Mouse (Mus musculus) CH12.LX (cell line): ENCODE results near the gene Rap1a. TPM values are rescaled to one million over a fixed set of nuclear protein-coding genes. Genes with fewer than 3 reads are reported as not detected.

Source experiments
- DNase-seq: peaks from one replicate; pipeline ENCODE4 v3.0.0-alpha.2; 2013; ENCODE audit errors: extremely low read depth
- H3K27ac ChIP-seq: 2 replicates; pipeline ENCODE4 v1.5.1; 2012; ENCODE audit warnings: low read depth, mild to moderate bottlenecking, control low read depth, moderate library complexity; ENCODE audit not compliant: insufficient read depth
- H3K27me3 ChIP-seq: replicated peaks from 2 replicates; pipeline ENCODE3; 2012; ENCODE audit warnings: inconsistent platforms
- H3K36me3 ChIP-seq, 2 experiments: replicated peaks in 1 of 2; 2 replicates each; pipeline versions ENCODE3 to v1.6.1; 2012; ENCODE audit warnings: inconsistent platforms in 1 of 2, low read length in 1 of 2, mild to moderate bottlenecking in 1 of 2, mixed read lengths in 1 of 2, moderate library complexity in 1 of 2; ENCODE audit not compliant: control insufficient read depth in 1 of 2, insufficient read depth in 1 of 2
- H3K4me1 ChIP-seq, 2 experiments: 2 replicates each; pipeline ENCODE4 v1.6.1; 2012; ENCODE audit warnings: inconsistent platforms in 1 of 2, moderate library complexity in 1 of 2; ENCODE audit not compliant: insufficient read depth in 2 of 2, control insufficient read depth in 1 of 2
- H3K4me2 ChIP-seq: 2 replicates; pipeline ENCODE4 v1.6.1; 2012; ENCODE audit warnings: low read depth, mild to moderate bottlenecking, control low read depth; ENCODE audit not compliant: poor library complexity, insufficient read depth, severe bottlenecking
- H3K4me3 ChIP-seq, 3 experiments: fragments of 150-350 bp in 1 of 3; sonication (generic) in 1 of 3; replicated peaks in 1 of 3; 2 replicates each; pipeline versions ENCODE3 to v1.5.1; 2011 to 2012; ENCODE audit warnings: low read depth in 2 of 3, low read length in 2 of 3, mild to moderate bottlenecking in 2 of 3, moderate library complexity in 2 of 3, control low read depth in 1 of 3, improper control_type of control experiment in 1 of 3, inconsistent platforms in 1 of 3, mixed read lengths in 1 of 3; ENCODE audit not compliant: poor library complexity in 1 of 3
- H3K79me2 ChIP-seq: replicated peaks from 2 replicates; pipeline ENCODE4 v1.6.1; 2012; ENCODE audit warnings: mild to moderate bottlenecking, moderate library complexity; ENCODE audit not compliant: control insufficient read depth, poor library complexity, insufficient read depth, severe bottlenecking; ENCODE audit errors: extremely low read depth
- H3K9ac ChIP-seq: 2 replicates; pipeline ENCODE4 v1.6.1; 2012; ENCODE audit warnings: low read depth, mild to moderate bottlenecking, control low read depth, moderate library complexity; ENCODE audit not compliant: insufficient read depth
- H3K9me3 ChIP-seq: replicated peaks from 2 replicates; pipeline ENCODE3; 2012; ENCODE audit warnings: low read length, inconsistent platforms, mixed read lengths
- BHLHE40 ChIP-seq: IDR thresholded peaks from 2 replicates; pipeline ENCODE4 v1.6.1; 2011; ENCODE audit warnings: mild to moderate bottlenecking, low read depth, low read length, improper control_type of control experiment
- CHD2 ChIP-seq: IDR thresholded peaks from 2 replicates; pipeline ENCODE4 v1.6.1; 2011; ENCODE audit warnings: low read length, improper control_type of control experiment
- CTCF ChIP-seq, 2 experiments: IDR thresholded peaks in 1 of 2; conservative IDR thresholded peaks in 1 of 2; 2 replicates each; pipeline ENCODE4 v1.5.1; 2011 to 2012; ENCODE audit warnings: low read depth in 2 of 2, low read length in 2 of 2, improper control_type of control experiment in 1 of 2, inconsistent platforms in 1 of 2, mild to moderate bottlenecking in 1 of 2, moderate library complexity in 1 of 2
- ELF1 ChIP-seq: IDR thresholded peaks from 2 replicates; pipeline ENCODE4 v1.6.1; 2014; ENCODE audit warnings: low read depth, mild to moderate bottlenecking, inconsistent platforms, low read length, improper control_type of control experiment
- ETS1 ChIP-seq: conservative IDR thresholded peaks from 2 replicates; pipeline ENCODE4 v1.6.1; 2012; ENCODE audit warnings: low read depth, mild to moderate bottlenecking, inconsistent platforms, low read length, improper control_type of control experiment, moderate library complexity
- GABPA ChIP-seq: IDR thresholded peaks from 2 replicates; pipeline ENCODE4 v1.6.1; 2012; ENCODE audit warnings: low read depth, low read length, improper control_type of control experiment, inconsistent platforms; ENCODE audit not compliant: insufficient replicate concordance
- JUN ChIP-seq: IDR thresholded peaks from 2 replicates; pipeline ENCODE4 v1.6.1; 2011; ENCODE audit warnings: low read depth, mild to moderate bottlenecking, low read length, improper control_type of control experiment, moderate library complexity; ENCODE audit not compliant: insufficient read depth
- KAT2A ChIP-seq: IDR thresholded peaks from 2 replicates; pipeline ENCODE4 v1.6.1; 2012; ENCODE audit warnings: low read length, improper control_type of control experiment, inconsistent platforms; ENCODE audit not compliant: insufficient replicate concordance
- MAX ChIP-seq: IDR thresholded peaks from 2 replicates; pipeline ENCODE4 v1.6.1; 2011; ENCODE audit warnings: low read length, improper control_type of control experiment
- MAZ ChIP-seq: IDR thresholded peaks from 2 replicates; pipeline ENCODE4 v1.6.1; 2012; ENCODE audit warnings: low read depth, mild to moderate bottlenecking, inconsistent platforms, low read length, improper control_type of control experiment, moderate library complexity
- MYC ChIP-seq: IDR thresholded peaks from 2 replicates; pipeline ENCODE4 v1.6.1; 2011; ENCODE audit warnings: low read depth, mild to moderate bottlenecking, improper control_type of control experiment, low read length
- NRF1 ChIP-seq: IDR thresholded peaks from 2 replicates; pipeline ENCODE4 v1.6.1; 2014; ENCODE audit warnings: low read depth, mild to moderate bottlenecking, inconsistent platforms, low read length, improper control_type of control experiment, moderate library complexity
- POLR2A ChIP-seq: IDR thresholded peaks from 2 replicates; pipeline ENCODE4 v1.6.1; 2011; ENCODE audit warnings: low read depth, mild to moderate bottlenecking, improper control_type of control experiment, low read length
- RCOR1 ChIP-seq: conservative IDR thresholded peaks from 2 replicates; pipeline ENCODE4 v1.6.1; 2012; ENCODE audit warnings: low read depth, mild to moderate bottlenecking, inconsistent platforms, low read length, improper control_type of control experiment
- SIN3A ChIP-seq: IDR thresholded peaks from 2 replicates; pipeline ENCODE4 v1.6.1; 2012; ENCODE audit warnings: low read length, improper control_type of control experiment, inconsistent platforms
- SMC3 ChIP-seq: IDR thresholded peaks from 2 replicates; pipeline ENCODE4 v1.6.1; 2011; ENCODE audit warnings: low read depth, low read length, improper control_type of control experiment
- TBP ChIP-seq: conservative IDR thresholded peaks from 2 replicates; pipeline ENCODE4 v1.6.1; 2011; ENCODE audit warnings: low read depth, low read length, improper control_type of control experiment
- TCF12 ChIP-seq: IDR thresholded peaks from 2 replicates; pipeline ENCODE4 v1.6.1; 2014; ENCODE audit warnings: low read depth, mild to moderate bottlenecking, inconsistent platforms, low read length, improper control_type of control experiment
- USF1 ChIP-seq: IDR thresholded peaks from 2 replicates; pipeline ENCODE4 v1.6.1; 2014; ENCODE audit warnings: low read depth, mild to moderate bottlenecking, inconsistent platforms, low read length, improper control_type of control experiment
- ZKSCAN1 ChIP-seq: IDR thresholded peaks from 2 replicates; pipeline ENCODE4 v1.6.1; 2012; ENCODE audit warnings: low read depth, inconsistent platforms, low read length, improper control_type of control experiment, borderline replicate concordance
- ZMIZ1 ChIP-seq: IDR thresholded peaks from 2 replicates; pipeline ENCODE4 v1.6.1; 2012; ENCODE audit warnings: low read depth, mild to moderate bottlenecking, inconsistent platforms, low read length, improper control_type of control experiment
- ZNF384 ChIP-seq: IDR thresholded peaks from 2 replicates; pipeline ENCODE4 v1.6.1; 2012; ENCODE audit warnings: low read depth, low read length, improper control_type of control experiment, inconsistent platforms
- dilution Hi-C: fragments of 300-500 bp; cut with MboI; formaldehyde crosslinking; loops from 2 replicates; pipeline ENCODE4 v1.14.3; 2020; ENCODE audit warnings: low sequenced_read_pairs; ENCODE audit not compliant: extremely low pct_unique_long_range_greater_than_20kb, extremely low pct_ligation_motif_present
- in situ Hi-C: fragments of 300-500 bp; cut with MboI; formaldehyde crosslinking; loops from 3 replicates; pipeline ENCODE4 v1.14.3; 2019; ENCODE audit warnings: low sequenced_read_pairs, low pct_ligation_motif_present, low pct_unique_long_range_greater_than_20kb, mixed read lengths
- polyA plus RNA-seq: library from polyadenylated mRNA; unstranded; fragments of >175 nt; gene quantifications from 2 replicates; pipeline ENCODE4 v1.2.1, GENCODE M21; 2012; ENCODE audit warnings: low read depth; ENCODE audit not compliant: insufficient read length
- total RNA-seq, 2 experiments: library from RNA; depleted of rRNA; stranded (reverse); fragments of 300-350 nt in 1 of 2; fragments of >200 nt in 1 of 2; gene quantifications; 2 replicates each; pipeline ENCODE4 v1.2.3; 2012 to 2014

The Rap1a gene
- total and polyA plus RNA-seq, 3 experiments, result 63.3 to 250 (median 209) TPM

DNA sequence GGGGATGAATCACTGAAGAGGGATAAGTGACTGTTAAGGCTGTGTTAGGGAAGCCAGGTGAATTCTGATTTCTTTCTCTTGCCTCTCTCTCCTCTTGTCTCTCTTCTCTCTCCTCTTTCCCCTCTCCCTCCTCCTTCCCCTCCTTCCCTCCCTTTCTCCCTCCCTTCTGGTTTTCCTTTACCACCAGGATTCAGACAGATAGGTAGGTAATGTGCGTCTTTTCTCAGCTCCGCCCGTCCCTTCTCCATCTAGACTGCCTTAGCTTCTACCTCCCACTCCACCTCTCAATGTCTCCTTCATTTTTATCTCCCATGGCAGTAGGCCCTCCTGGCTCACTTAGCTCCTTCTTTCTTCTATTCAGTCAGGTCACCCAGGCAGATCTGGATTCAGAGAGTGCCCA, 95.6 kb downstream of the Rap1a start:
- dilution Hi-C loops, result no loop called here
- H3K79me2 ChIP-seq, result peaks cover 4% of the 10 kb centered on the region
- peaks cover 3 to 5% of the 10 kb centered on the region in 2 experiments for H3K36me3 ChIP-seq
- TF ChIP-seq ELF1 (no peak), ZNF384 (no peak), CTCF (conservative IDR thresholded peaks at IDR 0.05 in 1 of 2, IDR thresholded peaks at IDR 0.05 in 1 of 2; ENCODE audit: low read depth in 2 of 2, low read length in 2 of 2) (no peak), POLR2A (no peak), GABPA (no peak), ZKSCAN1 (no peak), MAX (no peak), RCOR1 (no peak), ETS1 (no peak), BHLHE40 (no peak), JUN (no peak)
- TF ChIP-seq, all 38 proteins: peak for 0
- Histone ChIP-seq H3K9ac (peak overlapping the region; percentile 64), H3K9me3 (no peaks in the 10 kb centered on the region), H3K4me2 (peak overlapping the region; percentile 70), H3K27ac (no peak overlapping the region), H3K4me1 (peaks cover 10 to 20% of the 10 kb centered on the region in 2 experiments; a peak in 3 of 4 replicates), H3K4me3 (peak overlapping the region; percentile 57 to 81 (median 71)), H3K27me3 (peaks cover 7% of the 10 kb centered on the region)
- DNase-seq, result no peak
- in situ Hi-C loops, result no loop called here

DNA sequence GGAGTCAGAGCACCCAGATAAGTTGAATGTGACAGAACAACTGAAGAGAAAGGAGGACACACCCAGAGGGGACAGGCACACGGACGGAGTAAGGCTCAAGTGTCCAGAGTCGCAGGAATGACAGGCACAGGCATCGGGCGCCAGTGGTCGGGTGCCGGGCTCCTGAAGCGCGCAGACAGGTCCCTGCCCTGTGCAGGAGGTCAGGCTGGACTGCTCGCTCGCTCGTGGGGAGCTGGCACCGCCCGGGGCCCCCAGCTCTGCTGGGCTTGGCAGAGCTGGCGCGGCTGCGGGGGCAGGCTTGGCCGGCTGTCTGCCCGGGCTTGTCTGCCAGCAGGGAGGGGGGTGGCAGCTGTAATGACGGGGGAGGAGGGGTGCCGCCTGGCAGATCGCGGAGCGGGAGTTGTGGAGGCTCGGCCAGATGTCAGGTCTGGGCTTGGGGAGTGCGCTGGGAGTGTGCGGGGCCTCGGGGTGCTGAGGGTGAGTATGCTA, 96.0 kb downstream of the Rap1a start:
- H3K4me1 ChIP-seq, result peaks cover 10 to 20% of the 10 kb centered on the region in 2 experiments; a peak in 3 of 4 replicates
- H3K27me3 ChIP-seq, result peaks cover 9% of the 10 kb centered on the region
- H3K36me3 ChIP-seq, result peaks cover 0 to 1% of the 10 kb centered on the region in 2 experiments
- dilution Hi-C loops, result no loop called here
- H3K4me3 ChIP-seq, result peak overlapping the region; percentile 57 to 81 (median 71)
- H3K9ac ChIP-seq, result peak overlapping the region; percentile 64
- in situ Hi-C loops, result no loop called here
- no peak for DNase-seq
- no peak overlapping the region for H3K27ac ChIP-seq
- TF ChIP-seq ZMIZ1 (no peak), SMC3 (no peak), SIN3A (no peak), KAT2A (no peak), CHD2 (no peak), USF1 (no peak), MYC (no peak), MAZ (no peak), TBP (no peak), ELF1 (no peak), ZNF384 (no peak), BHLHE40 (no peak), NRF1 (no peak), TCF12 (no peak), RCOR1 (no peak)
- peaks cover 4% of the 10 kb centered on the region for H3K79me2 ChIP-seq
- H3K9me3 ChIP-seq, result no peaks in the 10 kb centered on the region
- H3K4me2 ChIP-seq, result peak overlapping the region; percentile 70
